Mouse (Mus musculus) limb, embryonic 11.5 days (tissue): ENCODE measurements around the gene Sap18. TPM values are rescaled to one million over a fixed set of nuclear protein-coding genes. Genes with fewer than 3 reads are reported as not detected.
"Not testable (repeated sequence)": the region's sequence is repeated elsewhere in the genome, so short reads cannot be mapped to it uniquely, and the experiment has no call there.

ENCODE experiments used
- ATAC-seq: fragments of 200-750 bp; cut with Nextera tagmentation; 2 replicates; pipeline ENCODE4 v1.8.0; 2017; ENCODE audit warnings: low read depth; ENCODE audit not compliant: insufficient number of reproducible peaks, low FRiP score, low TSS enrichment
- DNase-seq: peaks from one replicate; pipeline ENCODE4 v3.0.0-alpha.2; 2015; ENCODE audit warnings: low spot score
- H3K27ac ChIP-seq: fragments of 300-500 bp; sonication (generic); replicated peaks from 2 replicates; pipeline ENCODE4 v1.5.1; 2014; ENCODE audit warnings: low read depth, mild to moderate bottlenecking, low read length
- H3K27me3 ChIP-seq: fragments of 300-500 bp; sonication (generic); 2 replicates; pipeline ENCODE4 v1.6.1; 2014; ENCODE audit warnings: mild to moderate bottlenecking, low read length, mixed read lengths; ENCODE audit not compliant: control insufficient read depth, insufficient read depth
- H3K36me3 ChIP-seq: fragments of 300-500 bp; sonication (generic); 2 replicates; pipeline ENCODE4 v1.6.1; 2014; ENCODE audit warnings: mild to moderate bottlenecking, low read length, moderate library complexity, mixed read lengths; ENCODE audit not compliant: control insufficient read depth, insufficient read depth
- H3K4me1 ChIP-seq: fragments of 300-500 bp; sonication (generic); 2 replicates; pipeline ENCODE4 v1.6.1; 2014; ENCODE audit warnings: low read length, mixed read lengths; ENCODE audit not compliant: control insufficient read depth, insufficient read depth
- H3K4me2 ChIP-seq: fragments of 300-500 bp; sonication (generic); 2 replicates; pipeline ENCODE4 v1.6.1; 2014; ENCODE audit warnings: low read depth, mild to moderate bottlenecking, moderate library complexity; ENCODE audit not compliant: severe bottlenecking
- H3K4me3 ChIP-seq: fragments of 300-500 bp; sonication (generic); 2 replicates; pipeline ENCODE4 v1.5.1; 2014; ENCODE audit warnings: low read depth, low read length
- H3K9ac ChIP-seq: fragments of 300-500 bp; sonication (generic); 2 replicates; pipeline ENCODE4 v1.6.1; 2014; ENCODE audit warnings: mild to moderate bottlenecking, low read length
- H3K9me3 ChIP-seq: fragments of 300-500 bp; sonication (generic); 2 replicates; pipeline ENCODE4 v1.6.1; 2016; ENCODE audit warnings: low read length; ENCODE audit not compliant: control insufficient read depth
- WGBS: fragments of 180-500 bp; shearing (Covaris S2); extraction: QIAGEN DNeasy Blood & Tissue Kit; methylation state at CpG from one replicate; pipeline ENCODE4 v1.1.7; 2014; 5-methylcytosine and 5-hydroxymethylcytosine counted together
- microRNA-seq: library from miRNA; unstranded; fragments of <30 nt; microRNA quantifications from one replicate; pipeline ENCODE4, GENCODE M21; 2016
- polyA plus RNA-seq: library from polyadenylated mRNA; unstranded; fragments of >200 nt; fragmentation: Nextera tagmentation; extraction: Ambion mirVana; gene quantifications from 2 replicates; pipeline ENCODE4 v1.2.1, GENCODE M21; 2014

Sap18 gene
- polyA plus RNA-seq, 1 experiment from 2014 or later, result 30.1 TPM

DNA sequence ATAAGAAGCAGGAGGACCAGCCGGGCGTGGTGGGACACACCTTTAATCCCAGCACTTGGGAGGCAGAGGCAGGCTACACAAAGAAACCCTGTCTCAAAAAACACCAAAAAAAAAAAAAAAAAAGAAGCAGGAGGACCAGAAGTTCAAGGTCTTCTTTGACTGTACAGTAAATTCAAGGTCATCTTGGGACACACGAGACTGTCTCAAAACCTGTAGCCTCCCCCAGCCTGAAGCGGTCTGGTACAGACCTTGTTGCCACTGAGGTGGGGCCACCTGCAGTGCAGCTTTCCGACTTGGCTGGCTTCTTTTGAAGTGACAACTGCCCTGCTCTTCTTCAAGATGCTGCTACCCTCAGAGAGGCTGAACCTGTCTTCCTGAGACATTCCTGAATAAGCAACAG, 50.1 kb downstream of the Sap18 start:
- not testable (repeated sequence) for H3K4me2 ChIP-seq, H3K4me3 ChIP-seq, H3K9me3 ChIP-seq, H3K9ac ChIP-seq, H3K27me3 ChIP-seq, ATAC-seq, DNase-seq, H3K27ac ChIP-seq, H3K4me1 ChIP-seq, H3K36me3 ChIP-seq
- 81% methylated on average over 5 of the region's 5 CpGs for WGBS

DNA sequence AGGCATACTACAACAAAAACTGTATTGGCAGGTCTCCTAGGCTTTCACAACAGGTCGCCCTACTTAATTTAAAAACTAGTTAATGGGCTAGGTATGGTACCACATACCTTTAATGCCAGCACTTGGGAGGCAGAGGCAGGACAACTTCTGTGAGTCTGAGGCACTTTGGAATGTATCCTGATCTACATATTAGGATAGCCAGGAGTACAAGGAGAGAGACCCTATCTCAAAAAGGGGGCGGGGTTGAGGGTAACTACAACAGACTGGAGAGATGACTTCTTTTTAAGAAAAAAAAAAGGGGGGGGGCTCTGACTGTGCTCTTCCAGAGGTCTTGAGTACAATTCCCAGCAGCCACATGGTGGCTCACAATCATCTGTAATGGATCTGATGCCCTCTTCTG, 50.7 kb downstream of the Sap18 start:
- H3K9me3 ChIP-seq, result no peaks in the 10 kb centered on the region
- WGBS, result 90% methylated on average over 2 of the region's 2 CpGs
- no peaks in the 10 kb centered on the region; the same call in 1 of the 2 replicates for H3K36me3 ChIP-seq
- DNase-seq, result no peak
- H3K4me3 ChIP-seq, result no peak overlapping the region
- H3K27ac ChIP-seq, result no peak overlapping the region
- no peak overlapping the region for H3K4me2 ChIP-seq
- no peak overlapping the region for H3K9ac ChIP-seq
- no peak for ATAC-seq
- no peaks in the 10 kb centered on the region for H3K27me3 ChIP-seq
- no peaks in the 10 kb centered on the region for H3K4me1 ChIP-seq

DNA sequence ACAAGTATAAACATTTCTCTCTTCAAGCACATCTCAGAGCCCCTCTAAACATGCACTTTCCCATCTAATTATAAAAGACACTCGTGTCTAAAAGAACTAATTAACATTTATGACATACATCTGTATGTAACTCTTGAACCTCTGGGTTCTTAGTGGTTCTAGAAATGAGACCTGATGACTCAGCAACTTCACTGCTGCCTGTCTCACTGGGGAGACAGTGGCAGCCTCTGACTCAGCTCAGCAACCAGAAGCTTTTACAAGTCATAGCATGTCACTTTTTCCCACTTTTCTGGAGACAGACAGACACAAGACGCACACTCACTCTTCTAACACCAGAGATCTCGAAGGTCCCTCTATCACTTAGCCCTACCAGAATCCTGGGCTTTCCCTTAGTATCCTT, 52.4 kb downstream of the Sap18 start:
- Histone ChIP-seq H3K9ac (no peak overlapping the region), H3K9me3 (no peaks in the 10 kb centered on the region), H3K4me2 (no peak overlapping the region), H3K4me3 (no peak overlapping the region), H3K4me1 (no peaks in the 10 kb centered on the region), H3K36me3 (no peaks in the 10 kb centered on the region; the same call in 1 of the 2 replicates), H3K27me3 (no peaks in the 10 kb centered on the region), H3K27ac (no peak overlapping the region)
- 84% methylated on average over 3 of the region's 3 CpGs for WGBS
- ATAC-seq, result no peak
- no peak for DNase-seq

DNA sequence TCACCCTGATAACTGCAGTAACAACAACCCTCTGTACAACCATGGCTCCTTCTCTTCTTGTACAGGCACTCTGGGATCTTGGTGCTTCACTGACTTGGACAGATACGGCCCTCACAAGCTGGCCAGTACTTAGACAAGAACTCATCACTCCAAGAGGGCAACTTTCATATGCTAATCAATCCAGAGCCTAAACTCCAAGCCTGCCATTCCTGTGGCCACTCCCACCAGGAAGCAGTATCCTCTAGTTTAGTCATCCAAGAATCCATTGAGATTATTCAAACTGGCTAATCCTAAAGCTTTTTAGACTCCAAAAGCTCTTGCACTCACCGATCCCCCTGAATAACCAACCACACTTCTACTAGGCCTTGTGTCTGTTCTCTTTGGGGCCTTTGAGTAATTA, 55.0 kb downstream of the Sap18 start:
- H3K27me3 ChIP-seq, result no peaks in the 10 kb centered on the region
- H3K4me2 ChIP-seq, result no peak overlapping the region
- no peak overlapping the region for H3K27ac ChIP-seq
- H3K4me3 ChIP-seq, result no peak overlapping the region
- no peak for DNase-seq
- H3K36me3 ChIP-seq, result no peaks in the 10 kb centered on the region
- H3K9me3 ChIP-seq, result no peaks in the 10 kb centered on the region
- no peak for ATAC-seq
- H3K9ac ChIP-seq, result no peak overlapping the region
- no peaks in the 10 kb centered on the region for H3K4me1 ChIP-seq
- WGBS, result 95% methylated on average over 2 of the region's 2 CpGs

DNA sequence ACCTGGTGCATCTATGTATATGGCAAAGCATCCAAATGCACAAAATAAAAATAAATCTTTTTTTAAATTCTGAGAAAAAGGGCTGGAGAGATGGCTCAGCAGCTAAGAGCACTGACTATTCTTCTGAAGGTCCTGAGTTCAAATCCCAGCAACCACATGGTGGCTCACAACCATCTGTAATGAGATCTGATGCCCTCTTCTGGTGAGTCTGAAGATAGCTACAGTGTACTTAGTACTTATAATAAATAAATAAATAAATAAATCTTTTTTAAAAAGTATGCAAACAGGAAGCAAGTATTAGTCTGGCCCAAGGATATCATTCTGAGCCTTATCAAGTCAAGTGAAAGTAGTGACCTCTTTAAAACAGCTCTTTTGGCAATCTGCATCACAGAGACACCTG, 58.1 kb downstream of the Sap18 start:
- H3K36me3 ChIP-seq, ATAC-seq, H3K27ac ChIP-seq, H3K4me2 ChIP-seq, H3K9ac ChIP-seq, H3K4me1 ChIP-seq, H3K4me3 ChIP-seq, H3K9me3 ChIP-seq, DNase-seq, H3K27me3 ChIP-seq: not testable (repeated sequence)

Small RNAs within 50 kb of the gene (microRNA-seq; reads per million reads assigned to microRNA genes)
- gene Mir3077, result 0.92 reads per million

Other genes with a start within 250 kb of the Sap18 start
- gene Eef1akmt1, start 226.6 kb upstream of the Sap18 start, polyA plus RNA-seq, result 106 and 108 TPM in 2 replicates
- 36.7 and 42.1 TPM in 2 replicates for gene Xpo4, start 132.8 kb upstream of the Sap18 start, polyA plus RNA-seq
- not detected in 2 replicates for gene Gm49361, start 52.1 kb upstream of the Sap18 start, polyA plus RNA-seq
- 19.4 and 20.1 TPM in 2 replicates for gene Lats2, start 39.8 kb upstream of the Sap18 start, polyA plus RNA-seq
- gene Ska3, start 28.0 kb downstream of the Sap18 start, polyA plus RNA-seq, result 59.1 and 61.0 TPM in 2 replicates
- 124 and 125 TPM in 2 replicates for gene Mrpl57, start 28.1 kb downstream of the Sap18 start, polyA plus RNA-seq
- gene Zdhhc20, start 92.1 kb downstream of the Sap18 start, polyA plus RNA-seq, result 61.6 and 63.5 TPM in 2 replicates
- gene Micu2, start 201.1 kb downstream of the Sap18 start, polyA plus RNA-seq, result 53.8 and 59.8 TPM in 2 replicates